8 mouse cellular contexts compared by ENCODE assay signal in the genomic region with DNA sequence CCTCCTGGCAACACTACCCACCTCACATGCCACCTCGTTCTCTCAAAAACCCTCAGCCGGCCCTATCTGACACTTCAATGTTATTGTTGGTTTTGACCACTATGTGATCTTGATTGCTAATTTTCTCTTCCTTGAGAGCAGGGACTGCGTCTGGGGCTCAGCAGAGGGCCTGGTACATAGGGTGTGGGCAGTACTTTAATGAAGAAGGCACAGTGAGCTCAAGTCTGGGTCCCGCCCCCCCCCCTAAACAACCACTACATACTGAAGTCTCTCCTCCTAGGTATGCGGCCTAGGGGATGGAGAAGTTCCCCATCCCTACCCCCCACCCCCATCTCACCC. TPM values are rescaled to one million over a fixed set of nuclear protein-coding genes. Genes with fewer than 3 reads are reported as not detected.
DNase-seq lines count a peak whose midpoint lies in the region; ATAC-seq and TF ChIP-seq lines count a peak whose summit lies in the region.

No protein-coding gene starts in this region.

- H3K9ac ChIP-seq in limb, embryonic 13.5 days: peak overlapping the region; percentile 78

- no peak overlapping the region for H3K27ac ChIP-seq in limb, embryonic 13.5 days
- no peak overlapping the region for H3K27ac ChIP-seq in small intestine, adult 2 months (ENCODE audit: insufficient read depth, low read depth, low read length)

- peaks cover 15% of the 10 kb centered on the region for H3K4me1 ChIP-seq in megakaryocyte, embryonic 14.5 days
- H3K4me1 ChIP-seq in limb, embryonic 13.5 days: peaks cover 16% of the 10 kb centered on the region
- H3K4me1 ChIP-seq in small intestine, adult 2 months (ENCODE audit: control insufficient read depth, insufficient read depth, insufficient read length, low read length): peaks cover 34% of the 10 kb centered on the region

- intact Hi-C loops in left cerebral cortex, postnatal 36 days (cut with DNase I): loop anchor here (2.0 kb wide), 1 partner anchor 45 kb away; no protein-coding TSS in a partner anchor

- peaks cover 97% of the 10 kb centered on the region for H3K27me3 ChIP-seq in megakaryocyte, embryonic 14.5 days (replicated peaks)
- H3K27me3 ChIP-seq in limb, embryonic 13.5 days: peaks cover 90% of the 10 kb centered on the region
- H3K27me3 ChIP-seq in small intestine, adult 2 months (ENCODE audit: control insufficient read depth, insufficient read depth, low read length): no peaks in the 10 kb centered on the region

- peak; percentile 6 for DNase-seq in CD4-positive, CD25-positive, alpha-beta regulatory T cell, adult 2 months (ENCODE audit: low read depth, low spot score)
- no peak for DNase-seq in adrenal gland, adult 8-10 months
- no peak for DNase-seq in left cerebral cortex, postnatal 36 days (ENCODE audit: low spot score in 2 of 2)

- no peak for ATAC-seq in CD4-positive, CD25-positive, alpha-beta regulatory T cell, adult 4 months
- ATAC-seq in megakaryocyte, adult 5-6 weeks (ENCODE audit: poor library complexity, severe bottlenecking): no peak
- 0 out of 2 replicates have a peak, but pooled peaks have one; percentile 5 for ATAC-seq in limb, embryonic 13.5 days (ENCODE audit: low FRiP score, low read depth)

- H3K4me2 ChIP-seq in limb, embryonic 13.5 days (replicated peaks): peak overlapping the region; percentile 99

- H3K4me3 ChIP-seq in megakaryocyte, embryonic 14.5 days (replicated peaks): peak overlapping the region; percentile 91
- H3K4me3 ChIP-seq in limb, embryonic 13.5 days: peak overlapping the region; percentile 74
- peak overlapping the region; percentile 75 for H3K4me3 ChIP-seq in small intestine, adult 2 months (ENCODE audit: low read depth, low read length)

- H3K9me3 ChIP-seq in megakaryocyte, embryonic 14.5 days: no peaks in the 10 kb centered on the region
- H3K9me3 ChIP-seq in limb, embryonic 13.5 days: no peaks in the 10 kb centered on the region

- 8% methylated on average over 5 of the region's 5 CpGs for WGBS in limb, embryonic 13.5 days
- WGBS in small intestine, adult 2 months: 10% methylated on average over 5 of the region's 5 CpGs

- TF ChIP-seq CTCF in small intestine, adult 2 months (IDR thresholded peaks at IDR 0.05; ENCODE audit: extremely low read depth, insufficient read length, insufficient replicate concordance, low read depth, low read length): no peak

- H3K36me3 ChIP-seq in megakaryocyte, embryonic 14.5 days (replicated peaks; ENCODE audit: low read length): no peaks in the 10 kb centered on the region
- H3K36me3 ChIP-seq in limb, embryonic 13.5 days: no peaks in the 10 kb centered on the region
- no peaks in the 10 kb centered on the region for H3K36me3 ChIP-seq in small intestine, adult 2 months (ENCODE audit: control insufficient read depth, insufficient read depth, low read length)

- no peak for TF ChIP-seq POLR2A in small intestine, adult 2 months (IDR thresholded peaks at IDR 0.05; ENCODE audit: low read depth, low read length)

RNA-seq across cellular contexts. Expression of a gene that starts 0.5 kb away (rescaled TPM):
- under 1 TPM; 0.13 to 0.22 TPM for polyA plus RNA-seq in CD4-positive, CD25-positive, alpha-beta regulatory T cell, adult 4 months (2017; shearing (Covaris generic))
- polyA plus RNA-seq in megakaryocyte, embryonic 14.5 days (2012; ENCODE audit: insufficient read depth, low replicate concordance): 0.16 TPM in 1 of 2 replicates, not detected in the other
- 6.8 and 8.5 TPM in 2 replicates for total RNA-seq in megakaryocyte, adult 5-6 weeks (2015)
- 6.9 and 8.6 TPM in 2 replicates for total RNA-seq in megakaryocyte, adult 5-6 weeks (2017)
- polyA plus RNA-seq in limb, embryonic 13.5 days (2015; fragmentation: Nextera tagmentation; extraction: Ambion mirVana): 0.51 and 0.65 TPM in 2 replicates
- 39.3 and 79.7 TPM in 2 replicates for polyA plus RNA-seq in small intestine, adult 2 months (2012; rRNA removed)
- total RNA-seq in adrenal gland, adult 8-10 months (2022): 10 to 100 TPM; 36.0 to 59.9 (median 52.3) TPM
- 10 to 100 TPM; 73.3 to 77.5 TPM for total RNA-seq in left cerebral cortex, postnatal 36 days (2021)

Comparison
In these comparisons a context has a peak if more than half of its experiments do, and no peak if none do; other contexts are left out.
1. RNA of a gene that starts 0.5 kb away (polyA plus RNA-seq): 39.3 to 79.7 TPM in small intestine, adult 2 months; 0.51 to 0.65 TPM in limb, embryonic 13.5 days, 0.13 to 0.22 TPM in CD4-positive, CD25-positive, alpha-beta regulatory T cell, adult 4 months and 0.16 TPM in megakaryocyte, embryonic 14.5 days; every median in the first group is over 10 times any median in the second.
2. Peak in every context shown above with its lines, with median percentiles within 50 percentile points of each other: H3K4me3 ChIP-seq.